In genomic region chr6:8066208-8066607, GRCm38 (mm10) we compare ENCODE assay signal across 10 mouse cellular contexts.
DNase-seq lines count a peak whose midpoint lies in the region; ATAC-seq lines count a peak whose summit lies in the region.
"Had no signal": no experiment of that assay in that cellular context is flagged by ENCODE, and none has a peak within 500 bp of the region (broad histone marks: within the 10 kb centered on the region; RNA-seq: fewer than 3 reads in every experiment).

No protein-coding gene starts in this region.

- no peaks in the 10 kb centered on the region for H3K36me3 ChIP-seq in liver, embryonic 12.5 days
- H3K36me3 ChIP-seq in heart, embryonic 10.5 days, result no peaks in the 10 kb centered on the region
- H3K36me3 ChIP-seq: embryonic facial prominence, embryonic 15.5 days; liver, embryonic 13.5 days had no signal

- H3K4me1 ChIP-seq in liver, embryonic 12.5 days, result no peaks in the 10 kb centered on the region
- H3K4me1 ChIP-seq in heart, embryonic 10.5 days, result no peaks in the 10 kb centered on the region
- H3K4me1 ChIP-seq: embryonic facial prominence, embryonic 15.5 days; liver, embryonic 13.5 days had no signal

- no peak overlapping the region for H3K4me3 ChIP-seq in liver, embryonic 12.5 days
- no peak overlapping the region for H3K4me3 ChIP-seq in heart, embryonic 10.5 days
- H3K4me3 ChIP-seq: embryonic facial prominence, embryonic 15.5 days; liver, embryonic 13.5 days had no signal

- ATAC-seq in liver, embryonic 12.5 days, result no peak

- 41% methylated on average over 3 of the region's 3 CpGs for WGBS in liver, embryonic 12.5 days (ENCODE audit: insufficient replicate concordance)
- 35% methylated on average over 3 of the region's 3 CpGs for WGBS in heart, embryonic 10.5 days

- DNase-seq in liver, result peak; percentile 29
- DNase-seq in MEL-GATA-1-ER (ENCODE audit: extremely low read depth, low read depth), result peak; percentile 23
- peak; percentile 42 to 48 for DNase-seq in cerebellum, adult 18-20 months
- DNase-seq in heart, embryonic 10.5 days (ENCODE audit: low spot score), result peak; percentile 77
- DNase-seq in left cerebral cortex, adult 18-20 months (ENCODE audit: low spot score in 2 of 2), result peak; percentile 29 to 56
- peak; percentile 9 for DNase-seq in retina, postnatal 7 days (ENCODE audit: low read depth, low spot score)
- DNase-seq in urinary bladder, postnatal 4 days (ENCODE audit: low spot score in 2 of 2), result no peak
- DNase-seq: liver, embryonic 13.5 days had no signal

- H3K9me3 ChIP-seq in liver, embryonic 12.5 days (replicated peaks), result no peaks in the 10 kb centered on the region
- H3K9me3 ChIP-seq in heart, embryonic 10.5 days, result no peaks in the 10 kb centered on the region
- H3K9me3 ChIP-seq: embryonic facial prominence, embryonic 15.5 days; liver, embryonic 13.5 days had no signal

- H3K9ac ChIP-seq in liver, embryonic 12.5 days, result no peak overlapping the region
- H3K9ac ChIP-seq: embryonic facial prominence, embryonic 15.5 days; liver, embryonic 13.5 days had no signal

- H3K27me3 ChIP-seq in liver, embryonic 12.5 days (replicated peaks), result no peaks in the 10 kb centered on the region
- no peaks in the 10 kb centered on the region for H3K27me3 ChIP-seq in heart, embryonic 10.5 days (ENCODE audit: insufficient read depth, poor library complexity, severe bottlenecking)
- H3K27me3 ChIP-seq: embryonic facial prominence, embryonic 15.5 days; liver, embryonic 13.5 days had no signal

- H3K4me2 ChIP-seq in liver, embryonic 12.5 days, result no peak overlapping the region
- H3K4me2 ChIP-seq: embryonic facial prominence, embryonic 15.5 days; liver, embryonic 13.5 days had no signal

- H3K27ac ChIP-seq in liver, embryonic 12.5 days, result no peak overlapping the region
- no peak overlapping the region for H3K27ac ChIP-seq in heart, embryonic 10.5 days
- H3K27ac ChIP-seq: embryonic facial prominence, embryonic 15.5 days; liver, embryonic 13.5 days had no signal

Comparison
In these comparisons a context has a peak if more than half of its experiments do, and no peak if none do; other contexts are left out.
1. DNase-seq: peak in liver (single experiment), MEL-GATA-1-ER (single experiment), cerebellum, adult 18-20 months (2 of 2), heart, embryonic 10.5 days (single experiment), left cerebral cortex, adult 18-20 months (2 of 2) and retina, postnatal 7 days (single experiment); none in urinary bladder, postnatal 4 days (0 of 2).